Mouse (Mus musculus) testis, postnatal 10 days (tissue): Measurements from ENCODE around the gene Ces2e.
"Not testable (repeated sequence)": the region's sequence is repeated elsewhere in the genome, so short reads cannot be mapped to it uniquely, and the experiment has no call there.

ENCODE experiments used
- DNase-seq: peaks from one replicate; pipeline ENCODE4 v3.0.0; 2021; ENCODE audit warnings: low spot score

The Ces2e gene

GRCm38 (mm10) chr8:104925972-104926596 is at the start of gene Ces2e:
TSS of gene Ces2e (plus strand) at chr8:104926260.
- no peak for DNase-seq

GRCm38 (mm10) chr8:104886223-104886926 is 39.7 kb upstream of the Ces2e start:
- DNase-seq = not testable (repeated sequence)

GRCm38 (mm10) chr8:104901746-104902145 is 24.3 kb upstream of the Ces2e start:
- DNase-seq = no peak

- DNase-seq = no peak
These were observed 18.9 kb upstream of the Ces2e start for GRCm38 (mm10) chr8:104907111-104907510.

GRCm38 (mm10) chr8:104909021-104909420 is 17.0 kb upstream of the Ces2e start:
- DNase-seq = not testable (repeated sequence)

- DNase-seq = not testable (repeated sequence)
These were observed 16.4 kb upstream of the Ces2e start for GRCm38 (mm10) chr8:104909651-104910050.

GRCm38 (mm10) chr8:104927301-104927700 is 1.2 kb downstream of the Ces2e start:
- DNase-seq = no peak

GRCm38 (mm10) chr8:104944665-104945064 is 18.6 kb downstream of the Ces2e start:
- no peak for DNase-seq

- DNase-seq = no peak
These were observed 21.0 kb downstream of the Ces2e start, which contains the start of gene Ces2f for GRCm38 (mm10) chr8:104947056-104947455. TSS of gene Ces2f (plus strand) at chr8:104947356.

- no peak for DNase-seq
These were observed 23.0 kb downstream of the Ces2e start for GRCm38 (mm10) chr8:104949031-104949430.

- DNase-seq = peak; percentile 40
These were observed 35.5 kb downstream of the Ces2e start, which contains the start of gene Ces2g for GRCm38 (mm10) chr8:104961537-104961961. TSS of gene Ces2g (plus strand) at chr8:104961718.

- no peak for DNase-seq
These were observed 36.3 kb downstream of the Ces2e start for GRCm38 (mm10) chr8:104962229-104962901.

GRCm38 (mm10) chr8:104963375-104963894 is 37.4 kb downstream of the Ces2e start:
- DNase-seq = no peak

GRCm38 (mm10) chr8:104984126-104984525 is 58.1 kb downstream of the Ces2e start:
- DNase-seq = no peak
